Mouse (Mus musculus): ENCODE results near the gene Olfr1219.

Olfr1219 gene

DNA sequence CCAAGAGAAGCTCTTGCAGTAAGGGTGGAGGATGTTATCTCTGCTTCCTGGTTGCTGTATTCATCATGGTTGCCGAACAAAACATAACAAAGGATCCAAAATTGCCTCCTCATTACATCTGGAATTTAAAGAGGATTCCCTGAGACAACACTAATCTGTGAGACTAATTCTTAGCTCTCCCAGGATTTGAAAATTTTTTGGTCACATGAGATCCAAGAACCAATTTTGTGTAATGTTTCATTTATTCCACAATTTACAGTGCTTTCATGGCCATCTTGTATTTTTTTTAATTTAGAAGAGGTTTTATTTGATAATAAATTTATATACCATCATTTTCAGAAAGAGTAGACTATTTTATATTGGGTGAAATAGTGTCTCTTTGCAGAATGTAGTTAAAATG lies at the start of gene Olfr1219:
Olfr1219 (minus strand) TSS at position 101 of the 400 bp plus-strand sequence.
- no peak for DNase-seq (ENCODE audit: low spot score in 2 of 2)

GRCm38 (mm10) chr2:89132954-89133353 lies 49.6 kb upstream of the Olfr1219 start, which contains the start of gene Olfr1222:
TSS of gene Olfr1222 (minus strand) at chr2:89133054.
- DNase-seq (ENCODE audit: low spot score in 2 of 2), result no peak

GRCm38 (mm10) chr2:89117183-89117582 lies 33.9 kb upstream of the Olfr1219 start, which contains the start of gene Olfr1221:
TSS of gene Olfr1221 (minus strand) at chr2:89117283.
- no peak for DNase-seq (ENCODE audit: low spot score in 2 of 2)

GRCm38 (mm10) chr2:89106735-89107134 lies 23.4 kb upstream of the Olfr1219 start, which contains the start of gene Olfr1220:
TSS of gene Olfr1220 (minus strand) at chr2:89106835.
- no peak for DNase-seq (ENCODE audit: low spot score in 2 of 2)

DNA sequence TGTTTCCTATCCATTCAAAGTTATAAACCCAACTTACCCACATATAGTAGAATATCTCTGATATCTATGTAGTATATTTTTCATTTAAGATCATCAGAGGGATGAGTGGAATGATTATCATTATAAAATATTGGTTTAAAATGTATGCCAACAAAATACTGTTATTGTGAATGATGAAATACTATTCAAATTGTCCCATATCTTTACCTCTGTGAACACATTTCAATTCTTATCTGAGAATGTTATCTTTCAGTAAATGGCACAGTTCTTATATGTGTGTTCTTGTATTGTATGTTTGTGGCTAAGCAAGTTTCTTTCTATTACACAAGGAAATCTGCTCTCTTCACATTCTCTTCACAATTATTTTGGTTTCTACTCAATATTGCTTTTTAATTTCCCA lies 22.3 kb upstream of the Olfr1219 start:
- no peak for DNase-seq (ENCODE audit: low spot score in 2 of 2)

GRCm38 (mm10) chr2:89093848-89094247 lies 10.5 kb upstream of the Olfr1219 start:
- DNase-seq (ENCODE audit: low spot score in 2 of 2), result no peak

GRCm38 (mm10) chr2:89081487-89081886 lies 1.8 kb downstream of the Olfr1219 start:
- DNase-seq (ENCODE audit: low spot score in 2 of 2), result no peak

DNA sequence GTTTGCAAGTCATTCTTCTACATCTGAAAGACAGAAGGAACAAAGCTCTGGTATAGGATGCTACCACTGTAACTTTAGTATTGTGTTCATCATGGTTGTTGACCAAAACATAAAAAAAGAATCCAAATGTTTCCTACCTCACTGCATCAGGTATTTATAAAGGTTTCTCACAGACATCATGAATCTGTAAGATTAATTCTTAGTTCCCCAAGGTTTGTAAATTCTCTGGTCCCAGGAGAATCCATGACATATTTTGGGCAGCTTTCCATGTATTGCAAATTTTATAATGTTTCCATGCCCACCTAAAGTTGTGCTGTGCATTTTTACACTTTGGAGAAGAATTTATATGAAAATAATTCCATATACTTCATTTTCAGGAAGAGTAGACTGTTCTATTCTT lies 22.2 kb downstream of the Olfr1219 start, which contains the start of gene Olfr1218:
Olfr1218 (minus strand) TSS at position 101 of the 400 bp plus-strand sequence.
- no peak for DNase-seq (ENCODE audit: low spot score in 2 of 2)

- no peak for DNase-seq (ENCODE audit: low spot score in 2 of 2)
Observed at GRCm38 (mm10) chr2:89031965-89032364, 51.3 kb downstream of the Olfr1219 start, which contains the start of gene Olfr1217. TSS of gene Olfr1217 (minus strand) at chr2:89032065.

Measured in thymus, postnatal 10 days (tissue).